Mouse (Mus musculus) frontal cortex, postnatal 14 days (tissue): Measurements from ENCODE around the gene Sez6l2.

Experiments
- DNase-seq, 2 experiments: peaks; one replicate each; pipeline ENCODE4 v3.0.0; 2022; ENCODE audit warnings: low spot score in 2 of 2

The Sez6l2 gene

GRCm38 (mm10) chr7:126959780-126960179 lies 9.4 kb downstream of the Sez6l2 start:
- DNase-seq = no peak

- no peak for DNase-seq
These were observed 10.7 kb downstream of the Sez6l2 start for GRCm38 (mm10) chr7:126961095-126961494.

- DNase-seq = no peak
These were observed 11.6 kb downstream of the Sez6l2 start for GRCm38 (mm10) chr7:126961965-126962364.

GRCm38 (mm10) chr7:126963548-126964286 lies 13.4 kb downstream of the Sez6l2 start:
- DNase-seq = no peak

- DNase-seq = no peak
These were observed 15.2 kb downstream of the Sez6l2 start for GRCm38 (mm10) chr7:126965568-126965967.

- DNase-seq = no peak
These were observed 17.0 kb downstream of the Sez6l2 start for GRCm38 (mm10) chr7:126967361-126967760.

GRCm38 (mm10) chr7:126975493-126975892 lies 25.1 kb downstream of the Sez6l2 start:
- no peak for DNase-seq

- no peak for DNase-seq
These were observed 25.4 kb downstream of the Sez6l2 start, which contains the start of gene Cdipt for GRCm38 (mm10) chr7:126975893-126975949. Gene Cdipt, plus strand, starts transcription at chr7:126975914.

GRCm38 (mm10) chr7:126975950-126976866 lies 25.8 kb downstream of the Sez6l2 start, which contains the start of gene Cdiptos:
Gene Cdiptos, minus strand, starts transcription at chr7:126976098.
- peak; percentile 91 to 94 for DNase-seq

GRCm38 (mm10) chr7:126976878-126977459 lies 26.6 kb downstream of the Sez6l2 start:
- no peak for DNase-seq

- DNase-seq = no peak
These were observed 28.5 kb downstream of the Sez6l2 start for GRCm38 (mm10) chr7:126978841-126979240.

GRCm38 (mm10) chr7:126981601-126982000 lies 31.2 kb downstream of the Sez6l2 start:
- DNase-seq = no peak

GRCm38 (mm10) chr7:126982054-126982453 lies 31.7 kb downstream of the Sez6l2 start:
- no peak for DNase-seq

- no peak for DNase-seq
These were observed 32.8 kb downstream of the Sez6l2 start for GRCm38 (mm10) chr7:126983113-126983512.

- no peak for DNase-seq
These were observed 34.5 kb downstream of the Sez6l2 start for GRCm38 (mm10) chr7:126984667-126985444.

- no peak for DNase-seq
These were observed 36.0 kb downstream of the Sez6l2 start for GRCm38 (mm10) chr7:126986319-126986718.

- DNase-seq = no peak
These were observed 38.5 kb downstream of the Sez6l2 start for GRCm38 (mm10) chr7:126988816-126989215.

- no peak for DNase-seq
These were observed 46.1 kb downstream of the Sez6l2 start for GRCm38 (mm10) chr7:126996449-126996848.

- DNase-seq = no peak
These were observed 49.2 kb downstream of the Sez6l2 start for GRCm38 (mm10) chr7:126999568-126999967.

- no peak for DNase-seq
These were observed 53.3 kb downstream of the Sez6l2 start for GRCm38 (mm10) chr7:127003620-127004019.

GRCm38 (mm10) chr7:127004122-127004875 lies 53.9 kb downstream of the Sez6l2 start:
- no peak for DNase-seq
